Mouse (Mus musculus) ovary, postnatal 14 days (tissue): Measurements from ENCODE around the gene Gsap.
A peak's percentile ranks its signal among the peaks of the same experiment; 100 is the strongest.
"Not testable (repeated sequence)": the region's sequence is repeated elsewhere in the genome, so short reads cannot be mapped to it uniquely, and the experiment has no call there.

ENCODE experiments used
- DNase-seq: peaks from one replicate; pipeline ENCODE4 v3.0.0; 2022; ENCODE audit warnings: low spot score

The Gsap gene

DNA sequence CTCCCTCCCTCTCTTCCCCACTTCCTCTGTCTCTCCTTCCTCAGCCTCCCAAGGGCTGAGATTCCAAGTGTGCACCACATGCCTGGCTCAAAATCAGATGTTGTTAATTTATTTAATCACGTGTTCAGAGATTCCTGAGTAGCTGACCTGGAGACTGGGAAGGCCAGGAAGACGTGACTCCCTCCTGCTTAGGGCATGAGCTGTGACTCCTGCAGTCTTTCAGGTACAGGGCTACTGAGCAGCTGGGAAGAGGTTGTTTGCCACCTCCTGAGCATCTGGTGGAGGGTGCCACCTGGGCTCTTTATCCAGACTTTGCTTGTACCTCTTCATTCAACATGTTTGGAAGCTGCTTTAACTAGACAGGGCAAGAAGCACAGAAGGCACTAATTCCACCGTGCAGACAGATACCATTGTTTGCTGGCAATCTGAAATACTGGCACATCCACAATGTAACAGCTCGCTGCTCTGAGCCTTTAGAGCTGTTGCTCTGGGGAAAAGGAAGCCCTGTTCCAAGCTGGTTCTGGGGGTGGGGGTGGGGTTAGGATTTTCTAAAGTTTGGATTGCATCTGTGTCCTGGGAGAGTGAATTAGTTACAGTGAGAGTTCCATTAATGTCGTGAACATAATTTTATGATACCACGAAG is 75.3 kb downstream of the Gsap start:
- DNase-seq: no peak

DNA sequence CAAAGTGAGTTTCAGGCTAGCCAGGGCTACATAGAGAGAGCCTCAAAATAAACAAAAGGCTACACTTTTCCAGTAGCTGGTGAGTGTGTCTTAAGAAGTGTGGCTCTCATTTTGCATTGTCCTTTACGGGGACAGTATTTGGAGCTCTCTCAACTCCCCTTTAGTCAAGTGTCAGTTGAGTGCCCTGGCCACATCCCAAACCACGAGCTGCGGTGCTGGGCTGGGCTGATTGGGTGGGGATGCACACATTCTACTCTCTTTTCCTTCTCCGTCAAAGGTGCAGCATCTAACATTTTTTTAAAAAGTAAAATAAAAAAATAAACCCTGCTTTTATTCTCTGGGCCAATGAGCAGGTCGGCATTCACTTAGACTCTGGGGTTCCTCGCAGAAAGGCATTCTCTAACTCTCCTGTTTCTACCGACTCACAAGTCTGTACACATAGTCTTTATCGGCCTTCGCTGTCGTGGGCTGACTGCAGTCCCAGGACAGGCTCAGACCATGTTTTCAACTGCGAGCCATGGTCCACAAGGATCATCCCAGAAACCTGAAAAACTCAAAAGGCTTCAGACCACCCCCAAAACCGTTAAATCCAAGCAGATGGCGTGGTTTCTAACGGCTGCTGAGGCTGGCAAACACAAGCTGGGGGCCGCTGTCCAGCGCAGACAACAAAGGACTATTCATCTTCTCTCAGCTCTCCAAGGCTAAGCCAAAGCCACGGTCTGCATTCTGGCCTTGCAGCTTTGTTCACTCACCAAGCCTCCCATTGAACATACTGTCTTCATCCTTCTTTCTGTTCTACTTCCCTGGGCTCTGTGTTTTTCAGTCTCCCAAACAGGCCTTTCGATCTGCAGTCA is 77.4 kb downstream of the Gsap start:
- DNase-seq: no peak

DNA sequence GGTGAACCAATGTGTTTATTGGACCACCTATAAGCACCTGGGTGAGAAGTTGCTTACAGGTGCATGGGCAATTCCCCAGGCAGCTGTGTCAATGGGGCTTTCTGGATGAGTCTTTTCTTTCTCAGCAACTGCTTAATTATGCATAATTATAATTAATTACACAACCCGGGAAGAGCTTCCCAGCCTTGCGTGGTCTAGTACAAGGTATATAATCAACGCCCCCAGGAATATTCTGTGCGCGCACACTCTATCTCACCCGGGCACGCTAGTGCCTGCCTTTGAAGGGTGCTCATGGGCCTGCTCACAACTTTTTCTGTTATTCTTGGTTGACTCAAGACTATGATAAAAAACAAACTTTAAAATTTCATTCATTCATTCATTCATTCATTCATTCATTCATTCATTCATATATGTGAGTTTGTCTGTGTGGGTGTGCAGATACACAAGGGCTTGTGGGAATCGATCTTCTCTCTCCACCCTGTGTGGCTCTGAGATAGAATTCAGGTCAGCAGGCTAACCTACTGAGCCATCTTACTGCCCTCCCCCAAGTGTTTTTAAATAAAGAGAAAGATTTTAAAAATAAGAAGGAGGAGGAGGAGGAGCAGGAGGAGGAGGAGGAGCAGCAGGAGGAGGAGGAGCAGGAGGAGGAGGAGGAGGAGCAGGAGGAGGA is 78.4 kb downstream of the Gsap start:
- DNase-seq: no peak

DNA sequence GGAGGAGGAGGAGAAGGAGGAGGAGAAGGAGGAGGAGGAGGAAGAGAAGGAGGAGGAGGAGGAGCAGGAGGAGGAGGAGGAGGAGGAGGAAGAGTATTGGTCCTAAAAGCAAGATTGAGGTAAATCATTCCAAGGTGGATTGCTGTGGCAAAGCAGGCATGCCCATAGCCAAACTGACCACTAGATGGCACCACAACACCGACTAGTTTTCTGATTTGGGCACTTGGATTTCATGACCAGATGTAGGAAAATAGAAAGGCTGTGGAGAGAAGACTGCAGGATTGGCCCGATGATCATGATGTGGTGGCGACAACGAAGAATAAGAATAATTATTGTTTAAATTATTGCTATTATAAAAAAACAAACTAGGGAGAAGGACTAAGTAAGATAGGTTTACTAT is 79.0 kb downstream of the Gsap start:
- DNase-seq: peak; percentile 85

DNA sequence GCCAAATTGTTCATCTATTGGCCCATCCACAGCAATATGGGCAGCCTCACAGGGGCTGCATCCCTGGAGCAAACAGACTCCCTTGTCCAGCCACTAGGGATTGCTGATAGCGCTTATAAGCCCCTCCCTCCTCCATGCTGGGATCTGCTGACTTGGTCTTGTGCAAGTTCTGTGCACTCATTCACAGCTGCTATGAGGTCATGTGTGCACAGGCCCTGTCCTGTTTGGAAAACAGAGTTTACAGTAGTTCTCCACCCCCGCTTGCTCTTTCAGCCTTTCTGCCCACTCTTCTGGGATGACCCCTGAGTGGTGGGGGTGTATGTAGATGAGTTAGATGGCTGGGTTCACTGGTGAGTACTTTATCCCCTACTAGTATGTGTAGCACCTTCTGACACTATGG is 81.0 kb downstream of the Gsap start:
- no peak for DNase-seq

DNA sequence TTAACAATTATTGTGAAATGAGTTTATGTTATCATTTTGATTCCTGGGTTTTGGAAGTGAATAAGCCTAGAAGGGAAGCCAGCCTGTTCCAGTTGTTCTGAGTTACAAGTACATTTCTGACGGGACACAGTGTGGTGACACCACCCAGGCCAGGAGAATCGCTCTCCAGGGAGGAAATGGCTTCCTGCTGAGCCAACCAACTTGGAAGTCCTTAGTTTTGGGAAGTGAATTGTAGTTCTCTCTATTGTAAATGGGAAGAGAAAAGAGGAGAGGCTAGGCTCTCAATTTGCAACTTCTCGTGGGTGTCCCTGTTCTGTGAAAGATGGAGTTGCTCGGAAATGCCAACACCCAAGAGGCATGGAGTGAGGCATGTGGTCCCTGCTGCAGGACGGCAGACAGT is 83.4 kb downstream of the Gsap start:
- no peak for DNase-seq

DNA sequence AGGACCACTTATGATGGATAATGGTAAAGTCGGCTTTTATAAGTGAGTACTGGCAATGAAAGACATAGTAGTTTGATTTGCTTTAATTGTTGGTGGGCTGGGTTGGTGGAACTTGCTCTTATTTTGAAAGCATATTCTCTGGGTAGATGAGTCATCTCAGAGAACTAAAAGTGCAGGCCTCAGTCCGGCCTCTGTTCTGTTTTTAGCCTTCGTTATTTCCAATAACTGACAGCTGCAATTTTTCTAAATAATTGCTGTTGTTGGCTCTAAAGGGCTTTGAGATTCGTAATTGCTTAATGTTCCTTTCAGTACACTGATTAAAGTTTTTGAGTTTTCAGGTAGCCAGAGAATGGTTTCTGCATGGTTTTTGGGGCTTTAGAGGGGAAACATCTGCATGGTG is 84.7 kb downstream of the Gsap start:
- no peak for DNase-seq

DNA sequence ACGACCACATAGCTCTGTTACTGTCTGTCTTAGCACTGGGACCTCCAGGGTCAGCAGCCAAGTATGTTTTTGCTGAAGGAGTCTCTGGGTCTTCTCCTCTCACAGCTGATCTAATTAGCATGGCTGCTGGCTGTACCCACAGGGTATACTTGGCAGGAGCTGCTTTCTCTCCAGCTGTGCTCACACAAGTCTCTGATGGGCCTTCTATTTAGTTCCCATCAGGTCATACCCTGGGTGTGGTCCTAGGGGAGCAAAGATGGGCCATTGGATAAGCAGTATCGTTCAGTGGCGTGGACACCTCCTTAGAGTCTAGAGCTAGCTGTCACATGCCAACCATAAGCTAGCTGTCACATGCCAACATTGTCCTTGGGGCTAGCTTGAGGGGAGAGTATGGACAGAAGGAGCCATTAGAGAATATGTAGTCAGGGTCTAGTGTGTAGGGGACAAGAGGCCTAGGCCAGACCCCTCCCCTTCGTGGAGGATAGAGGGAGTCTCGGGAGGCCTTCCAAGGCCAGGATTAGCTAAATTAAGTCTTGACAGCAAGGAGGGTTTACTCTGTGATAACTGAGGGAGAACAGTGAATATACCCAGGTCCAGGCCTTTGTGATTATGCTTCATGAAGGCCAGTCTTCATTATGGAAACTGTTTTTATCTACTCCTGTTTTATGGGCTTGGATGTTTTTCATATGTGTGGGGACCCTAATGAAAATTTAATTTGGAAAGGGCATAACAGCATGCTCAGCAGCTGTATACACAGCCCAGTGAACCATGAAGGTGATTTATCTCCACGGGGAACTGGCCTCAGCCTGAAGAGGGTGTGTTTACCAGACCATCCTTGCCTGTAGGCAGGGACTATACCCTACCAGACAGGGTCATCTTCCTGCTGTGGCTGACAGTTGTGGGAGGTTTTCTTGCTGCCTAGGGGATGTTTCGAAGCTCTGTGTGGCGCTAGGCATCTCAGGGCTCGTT is 85.6 kb downstream of the Gsap start:
- DNase-seq: no peak

DNA sequence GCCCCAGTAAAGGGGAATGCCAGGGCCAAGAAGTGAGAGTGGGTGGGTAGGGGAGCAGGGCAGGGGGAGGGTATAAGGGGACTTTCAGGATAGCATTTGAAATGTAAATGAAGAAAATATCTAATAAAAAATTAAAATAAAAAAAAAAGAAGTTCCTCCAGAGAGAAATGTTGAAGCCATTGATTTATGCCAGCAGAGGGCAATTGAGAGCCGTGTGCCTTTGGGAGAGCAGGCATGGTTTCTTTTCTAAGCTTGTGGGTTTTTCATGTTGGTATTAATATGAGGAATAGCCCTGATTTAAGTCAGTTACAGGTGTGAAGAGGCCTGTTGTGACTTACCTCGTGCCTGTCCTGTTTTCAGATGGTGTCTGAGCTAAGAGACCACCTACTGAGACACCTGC is 91.6 kb downstream of the Gsap start:
- not testable (repeated sequence) for DNase-seq

DNA sequence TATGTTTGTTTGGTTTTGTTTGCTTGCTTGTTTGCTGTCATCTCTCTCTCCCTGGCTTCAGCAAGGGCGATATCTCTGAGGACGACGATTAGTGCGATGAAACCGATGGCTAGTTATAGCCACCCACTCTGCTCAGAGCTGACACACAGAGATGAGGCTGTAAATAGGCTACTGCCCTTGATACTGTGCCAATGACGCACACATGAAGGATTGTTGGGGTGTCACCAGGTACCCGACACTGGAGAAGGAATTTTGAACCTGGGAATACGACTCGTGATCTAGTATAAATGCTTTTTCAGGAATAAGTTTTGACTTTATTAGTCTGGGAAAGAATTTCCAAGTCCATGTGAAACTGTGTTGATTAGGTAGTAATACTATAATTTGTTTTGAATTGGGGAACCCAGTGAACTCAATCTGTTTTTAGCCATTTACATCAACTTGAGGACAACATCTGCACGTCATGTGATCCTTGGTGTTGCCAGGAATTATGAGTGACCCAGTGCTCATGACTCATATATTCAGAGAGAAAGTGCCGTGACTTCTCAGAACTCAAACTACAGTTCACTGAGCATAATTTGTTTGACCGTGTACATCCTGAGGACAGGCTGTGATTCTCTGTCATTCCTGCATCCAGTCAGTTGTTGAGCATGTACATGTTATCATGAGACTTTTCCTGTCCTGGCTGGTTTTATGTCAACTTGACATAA is 97.5 kb downstream of the Gsap start:
- DNase-seq: no peak

DNA sequence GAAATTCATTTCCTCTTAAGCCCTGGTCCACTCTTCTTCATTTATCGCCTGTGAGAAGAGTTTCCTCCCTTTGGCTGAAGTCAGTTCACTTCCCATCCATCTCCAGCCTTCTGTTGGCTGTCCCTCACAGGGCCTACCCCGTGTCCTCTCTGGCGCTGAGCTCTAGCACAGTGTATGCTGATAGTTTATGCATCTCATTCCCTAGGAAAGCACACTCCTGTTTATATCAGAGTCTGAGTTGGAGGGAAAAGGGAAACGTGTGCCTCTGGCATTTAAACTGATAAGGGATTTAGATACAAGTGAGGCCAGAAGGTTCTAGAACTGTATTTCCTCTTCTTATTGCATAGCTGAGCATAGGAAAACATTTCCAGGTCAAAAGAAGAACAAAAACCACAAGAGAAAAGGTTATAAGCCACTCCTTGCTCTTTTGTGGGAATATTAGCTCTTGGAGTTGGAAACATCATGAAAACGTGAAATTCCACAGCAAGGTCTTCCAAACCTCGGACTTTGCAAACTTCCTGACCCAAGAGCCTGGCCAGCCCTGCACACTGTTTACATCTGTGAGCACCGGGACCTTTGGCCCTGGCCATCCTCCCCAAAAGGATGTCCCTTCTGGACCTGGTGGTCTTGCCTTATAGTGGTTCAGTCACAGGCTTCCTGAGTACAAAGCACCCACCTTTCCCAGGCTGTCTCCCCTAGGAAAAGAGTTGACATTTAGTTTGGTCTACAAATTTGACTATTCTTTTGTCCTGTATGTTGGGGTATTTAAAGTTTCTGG is 102.8 kb downstream of the Gsap start:
- no peak for DNase-seq

DNA sequence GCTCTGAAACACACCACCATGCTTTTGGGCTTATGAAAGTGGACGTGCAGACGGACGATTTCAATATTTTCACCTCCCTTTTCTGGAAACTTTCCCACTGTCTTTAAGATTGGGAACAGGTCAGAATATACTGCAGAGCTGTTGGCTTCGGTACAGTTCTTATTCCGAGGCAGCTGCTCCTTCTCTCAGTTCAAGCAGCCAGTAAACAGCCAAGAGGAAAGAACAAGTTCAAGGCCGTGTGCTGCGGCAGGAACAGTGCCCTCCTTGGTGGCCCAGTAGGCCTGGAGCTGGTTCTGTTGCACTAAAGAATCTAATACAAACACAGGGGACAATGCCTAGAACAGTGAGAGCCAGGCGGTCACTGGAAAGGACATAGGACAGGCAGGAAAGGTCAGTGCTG is 104.5 kb downstream of the Gsap start:
- DNase-seq: no peak

DNA sequence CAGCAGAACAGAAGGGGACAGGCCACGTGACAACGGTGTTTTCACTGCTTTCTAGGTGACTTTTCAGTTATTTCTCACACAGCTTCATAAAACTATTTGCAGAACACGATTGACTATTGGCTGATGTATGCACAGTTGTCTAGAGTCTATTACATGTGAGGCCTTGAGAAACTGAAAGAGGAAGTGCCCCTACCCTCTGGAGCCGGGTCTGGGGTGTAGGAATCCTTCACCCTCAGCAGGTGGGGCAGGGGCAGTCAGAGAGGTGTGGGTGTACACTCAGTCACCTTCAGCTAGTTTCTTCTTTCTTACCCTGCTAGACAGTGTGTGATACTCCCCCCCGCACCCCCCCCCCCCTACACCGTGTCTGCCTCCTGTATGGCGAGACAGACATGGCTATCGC is 109.6 kb downstream of the Gsap start:
- DNase-seq: no peak

DNA sequence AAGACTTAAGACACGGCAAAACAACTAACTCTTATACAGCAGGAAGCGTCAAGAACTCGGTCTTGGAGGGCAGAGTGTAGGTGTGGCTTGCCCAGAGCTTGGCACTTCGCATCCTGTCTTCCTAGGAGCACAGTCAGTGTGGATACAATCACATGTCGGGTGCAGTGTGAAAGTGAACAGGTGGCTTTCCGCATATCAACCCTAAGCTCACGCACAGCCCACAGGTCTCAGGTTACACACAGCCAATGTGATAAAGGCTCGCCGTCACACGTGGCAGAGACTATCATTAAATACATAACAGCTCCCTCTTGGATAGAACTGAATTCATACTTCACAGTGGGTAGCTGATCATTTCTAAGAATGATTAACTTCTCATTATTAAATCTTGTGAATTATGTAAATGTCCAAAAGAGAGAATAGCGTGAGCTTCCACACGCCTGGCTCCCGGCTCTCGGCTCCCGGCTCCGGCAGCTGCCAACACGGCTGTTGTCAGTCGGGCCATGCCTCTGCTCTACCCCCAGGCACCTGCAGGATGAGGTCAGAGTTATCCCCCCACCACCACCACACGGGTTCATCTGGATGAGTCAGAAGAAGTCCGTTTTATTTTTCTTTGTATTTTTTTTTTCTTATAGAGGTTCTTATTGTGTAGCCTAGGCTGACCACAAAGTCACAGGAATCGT is 113.2 kb downstream of the Gsap start:
- no peak for DNase-seq

DNA sequence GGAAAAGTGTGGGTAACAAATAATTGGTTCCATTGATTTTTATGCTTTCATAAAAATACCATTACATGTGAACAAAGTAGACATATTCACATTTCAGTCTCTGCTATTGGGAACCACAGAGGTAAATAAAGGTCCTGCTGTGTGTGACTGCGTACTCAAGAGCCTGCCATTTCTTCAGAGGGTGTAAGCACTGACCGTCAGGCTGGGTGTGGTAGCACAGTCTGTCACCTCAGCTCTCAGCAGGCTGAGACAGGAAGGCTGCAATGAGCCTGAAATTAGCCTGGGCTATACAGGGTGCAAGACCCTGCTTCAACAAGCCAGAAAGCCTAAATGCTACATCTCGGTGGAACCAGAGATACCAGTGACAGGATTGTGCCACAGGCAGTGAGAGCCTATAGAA is 114.0 kb downstream of the Gsap start:
- DNase-seq: no peak

DNA sequence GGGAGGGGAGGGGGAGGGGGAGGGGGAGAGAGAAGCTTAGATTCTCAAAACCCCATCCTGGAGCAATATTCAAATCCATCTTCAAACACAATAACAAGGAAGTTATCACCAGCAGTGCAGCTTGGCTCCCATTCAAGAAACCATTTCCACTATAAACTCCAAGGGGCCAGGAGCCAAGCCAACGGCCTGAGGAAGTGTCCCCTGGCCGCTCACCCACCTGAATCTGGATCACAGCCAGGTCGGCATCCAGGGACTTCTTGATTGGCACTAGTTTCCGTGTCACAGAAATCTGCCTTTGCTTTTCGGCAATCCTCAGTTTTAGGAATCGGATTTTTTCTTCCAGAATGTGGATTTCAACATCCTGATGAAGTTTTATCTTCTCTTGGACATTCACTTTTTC is 115.0 kb downstream of the Gsap start:
- peak; percentile 16 for DNase-seq

DNA sequence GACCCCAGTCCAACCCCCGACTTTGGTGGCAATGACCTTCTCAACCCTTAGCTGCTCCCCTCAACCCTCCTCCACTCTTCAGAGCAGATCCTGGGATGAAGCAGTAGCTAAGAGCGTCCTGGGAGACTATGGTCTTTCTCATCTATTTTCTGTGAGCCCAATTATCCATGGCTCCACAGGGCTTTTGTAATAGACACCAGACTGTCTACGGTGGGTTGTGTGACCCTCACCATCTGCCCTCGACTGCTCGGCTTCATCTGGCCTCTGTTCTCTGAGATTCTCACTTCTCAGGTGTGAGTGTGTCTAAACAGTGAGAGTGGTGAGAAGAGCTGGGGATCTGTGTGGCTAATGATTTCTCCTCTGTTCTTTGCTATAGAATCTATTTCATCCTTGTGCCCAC is 121.1 kb downstream of the Gsap start:
- no peak for DNase-seq

DNA sequence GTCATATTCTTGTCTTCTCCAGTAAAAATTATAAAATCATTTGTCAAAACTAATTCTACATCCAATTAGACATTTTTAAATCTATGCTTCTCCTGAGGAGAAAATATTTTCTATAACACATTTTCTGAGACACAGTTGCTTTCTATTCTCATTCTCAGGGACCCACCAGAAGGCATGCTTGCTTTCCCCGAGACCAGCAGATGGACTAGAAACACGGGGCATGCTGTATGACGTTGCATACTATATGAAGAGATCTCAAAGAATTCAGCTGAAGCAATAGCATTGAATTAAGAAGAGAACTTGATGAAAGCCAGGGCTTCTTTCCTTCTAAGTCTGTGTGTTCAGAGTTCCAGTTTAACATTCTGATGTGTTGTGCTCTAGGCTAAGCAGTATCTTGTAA is 128.6 kb downstream of the Gsap start:
- DNase-seq: no peak

DNA sequence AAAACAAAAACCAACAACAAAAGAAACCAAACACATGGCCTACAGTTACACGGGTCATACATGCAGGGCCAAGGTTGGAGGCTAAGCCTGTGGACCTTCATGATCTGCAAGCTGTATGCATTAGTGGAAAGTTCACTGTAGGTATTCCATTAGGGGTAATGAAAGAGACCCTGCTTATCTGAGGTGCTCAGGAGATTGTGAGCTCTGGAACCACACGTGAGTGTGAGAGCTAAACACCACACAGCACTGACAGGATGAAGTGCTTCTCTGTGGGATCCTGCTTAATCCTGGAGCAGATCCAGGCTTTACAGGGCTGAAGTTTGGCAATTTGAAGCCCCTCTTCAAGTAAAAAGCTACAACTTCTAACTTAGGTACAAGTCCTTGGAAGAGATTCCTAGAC is 134.1 kb downstream of the Gsap start:
- no peak for DNase-seq

DNA sequence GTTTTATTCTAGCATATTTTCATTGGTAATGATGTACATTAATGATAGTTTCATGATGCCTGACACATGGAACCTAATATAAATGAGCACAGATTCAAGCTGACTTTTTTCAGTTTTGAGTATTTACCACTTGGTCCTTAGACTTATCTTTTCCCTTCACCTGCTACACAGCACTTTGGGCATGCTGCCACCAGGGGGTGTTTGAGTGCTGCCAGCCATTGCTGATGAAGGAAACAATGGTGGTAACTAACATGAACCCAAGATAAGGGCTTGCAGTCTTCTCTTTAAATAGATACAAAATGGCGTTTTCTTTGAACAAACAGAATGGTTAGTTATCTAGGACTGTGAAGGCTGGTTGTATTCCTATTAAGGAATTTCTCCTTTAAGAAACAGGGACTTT is 140.4 kb downstream of the Gsap start:
- DNase-seq: peak; percentile 33
